Mouse (Mus musculus) thymus, adult 2 months (tissue): ENCODE data around the gene Oca2.

ENCODE experiments used
- CTCF ChIP-seq: fragments of 200-500 bp; IDR thresholded peaks from 2 replicates; pipeline ENCODE4 v1.5.1; 2012; ENCODE audit warnings: mild to moderate bottlenecking, control low read depth, low read length, moderate library complexity, borderline replicate concordance; ENCODE audit not compliant: control insufficient read depth, poor library complexity, insufficient read depth; ENCODE audit errors: extremely low read depth
- POLR2A ChIP-seq: fragments of 200-500 bp; IDR thresholded peaks from 2 replicates; pipeline ENCODE4 v1.6.1; 2012; ENCODE audit warnings: mild to moderate bottlenecking, low read length, control low read depth, moderate library complexity; ENCODE audit not compliant: control insufficient read depth, poor library complexity, insufficient read depth; ENCODE audit errors: extremely low read depth

GRCm38 (mm10) chr7:56315630-56316529 is 76.3 kb downstream of the Oca2 start:
- no peak for TF ChIP-seq CTCF
- no peak for TF ChIP-seq POLR2A
